Mouse (Mus musculus) induced T-regulatory cell, adult 2 months (primary cell): ENCODE data around the gene Gpr85.
"Not testable (repeated sequence)": the region's sequence is repeated elsewhere in the genome, so short reads cannot be mapped to it uniquely, and the experiment has no call there.

Experiments used
- DNase-seq: peaks from one replicate; pipeline ENCODE4 v3.0.0-alpha.2; 2012; ENCODE audit warnings: low read depth

The Gpr85 gene

GRCm38 (mm10) chr6:13839345-13840054 is at the start of gene Gpr85:
Gene Gpr85, minus strand, starts transcription at chr6:13839942.
- peak; percentile 9 for DNase-seq

- DNase-seq: no peak
These were observed 45.3 kb upstream of the Gpr85 start for GRCm38 (mm10) chr6:13884877-13885592.

- no peak for DNase-seq
These were observed 43.2 kb upstream of the Gpr85 start for GRCm38 (mm10) chr6:13882919-13883318.

- DNase-seq: no peak
These were observed 34.2 kb upstream of the Gpr85 start for GRCm38 (mm10) chr6:13873959-13874358.

GRCm38 (mm10) chr6:13872076-13872475 is 32.3 kb upstream of the Gpr85 start:
- DNase-seq: no peak

GRCm38 (mm10) chr6:13871625-13871958 is 31.9 kb upstream of the Gpr85 start:
- no peak for DNase-seq

GRCm38 (mm10) chr6:13870919-13871624 is 31.3 kb upstream of the Gpr85 start, which contains the start of gene 2610001J05Rik:
Gene 2610001J05Rik, minus strand, starts transcription at chr6:13871518.
- peak; percentile 92 for DNase-seq

GRCm38 (mm10) chr6:13870289-13870741 is 30.6 kb upstream of the Gpr85 start:
- peak; percentile 25 for DNase-seq

GRCm38 (mm10) chr6:13860596-13860995 is 20.9 kb upstream of the Gpr85 start:
- DNase-seq: no peak

GRCm38 (mm10) chr6:13859877-13860585 is 20.3 kb upstream of the Gpr85 start:
- DNase-seq: no peak

- DNase-seq: no peak
These were observed 14.5 kb upstream of the Gpr85 start for GRCm38 (mm10) chr6:13854230-13854629.

- no peak for DNase-seq
These were observed 13.5 kb upstream of the Gpr85 start for GRCm38 (mm10) chr6:13853244-13853643.

GRCm38 (mm10) chr6:13846031-13846430 is 6.3 kb upstream of the Gpr85 start:
- DNase-seq: not testable (repeated sequence)

GRCm38 (mm10) chr6:13838677-13839344 is 931 bp downstream of the Gpr85 start:
- no peak for DNase-seq

- peak; percentile 20 for DNase-seq
These were observed 1.6 kb downstream of the Gpr85 start for GRCm38 (mm10) chr6:13837916-13838676.

GRCm38 (mm10) chr6:13836967-13837570 is 2.7 kb downstream of the Gpr85 start:
- no peak for DNase-seq

- DNase-seq: no peak
These were observed 3.7 kb downstream of the Gpr85 start for GRCm38 (mm10) chr6:13835720-13836665.

GRCm38 (mm10) chr6:13832770-13833169 is 7.0 kb downstream of the Gpr85 start:
- no peak for DNase-seq

GRCm38 (mm10) chr6:13828877-13829276 is 10.9 kb downstream of the Gpr85 start:
- no peak for DNase-seq
